Mouse (Mus musculus): Measurements from ENCODE around the gene Olfm2. TPM values are rescaled to one million over a fixed set of nuclear protein-coding genes. Genes with fewer than 3 reads are reported as not detected.

Olfm2 gene
- polyA plus RNA-seq, 1 experiment from 2014 or later, result 75.0 TPM

DNA sequence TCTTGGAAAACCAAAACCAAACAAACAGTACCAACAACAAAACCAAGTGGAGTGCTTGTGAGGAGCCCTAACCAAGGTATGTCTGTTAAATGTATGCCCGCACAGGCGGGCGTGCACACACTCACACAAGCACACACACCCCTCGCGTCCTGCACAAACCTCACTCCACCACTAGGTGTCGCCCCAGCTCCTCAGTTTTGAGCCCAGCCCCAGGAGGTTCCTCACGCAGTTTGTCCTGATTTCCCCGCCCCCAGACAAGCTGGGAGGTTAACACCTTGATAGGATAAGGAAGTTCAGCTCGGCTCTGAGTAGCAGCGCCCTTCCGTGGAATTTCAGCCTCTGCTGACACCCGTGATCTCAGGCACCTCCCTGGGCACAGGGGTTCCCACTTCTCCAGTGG lies 5.7 kb downstream of the Olfm2 start:
- no peaks in the 10 kb centered on the region for H3K36me3 ChIP-seq
- 2% methylated on average over 12 of the region's 12 CpGs for WGBS
- no peaks in the 10 kb centered on the region for H3K9me3 ChIP-seq (replicated peaks)
- H3K4me2 ChIP-seq (replicated peaks), result 0 out of 2 replicates have a peak overlapping the region, but pooled peaks have one; percentile 17
- H3K9ac ChIP-seq, result no peak overlapping the region
- peaks cover 13% of the 10 kb centered on the region for H3K4me1 ChIP-seq
- peaks cover 34% of the 10 kb centered on the region for H3K27me3 ChIP-seq
- H3K27ac ChIP-seq, result no peak overlapping the region
- ATAC-seq (ENCODE audit: low FRiP score), result peak; percentile 51; the same call in 1 of the 2 replicates
- no peak overlapping the region for H3K4me3 ChIP-seq

- Histone ChIP-seq H3K36me3 (no peaks in the 10 kb centered on the region), H3K27ac (no peak overlapping the region), H3K4me2 (replicated peaks) (no peak overlapping the region), H3K9me3 (replicated peaks) (no peaks in the 10 kb centered on the region), H3K27me3 (peaks cover 15% of the 10 kb centered on the region), H3K9ac (no peak overlapping the region), H3K4me3 (no peak overlapping the region), H3K4me1 (peaks cover 4% of the 10 kb centered on the region; the same call in 1 of the 2 replicates)
- ATAC-seq (ENCODE audit: low FRiP score), result no peak
- WGBS, result 47% methylated on average over 8 of the region's 8 CpGs
Observed at GRCm38 (mm10) chr9:20738251-20738999, 7.7 kb downstream of the Olfm2 start.

DNA sequence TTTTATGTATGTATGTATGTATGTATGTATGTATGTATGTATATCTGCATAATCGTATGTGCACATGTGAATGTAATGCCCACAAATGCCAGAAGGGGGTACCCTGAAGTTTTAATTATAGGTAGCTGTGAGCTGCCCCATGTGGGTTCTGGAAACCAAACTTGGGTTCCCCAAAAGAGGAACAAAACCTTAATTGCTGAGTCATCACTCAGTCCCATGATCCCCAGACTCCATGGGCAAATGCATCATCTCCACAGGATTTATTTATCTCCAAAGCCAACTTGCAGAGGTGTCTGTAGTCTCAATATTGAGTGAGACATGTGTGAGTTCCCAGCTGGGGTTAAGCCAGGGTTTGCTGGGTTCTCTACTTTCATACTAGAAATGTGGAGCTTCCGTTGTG lies 8.9 kb downstream of the Olfm2 start:
- ATAC-seq (ENCODE audit: low FRiP score), result no peak
- 93% methylated on average over 2 of the region's 2 CpGs for WGBS
- no peak overlapping the region for H3K27ac ChIP-seq
- H3K4me3 ChIP-seq, result no peak overlapping the region
- no peak overlapping the region for H3K4me2 ChIP-seq (replicated peaks)
- H3K9ac ChIP-seq, result no peak overlapping the region
- no peaks in the 10 kb centered on the region for H3K9me3 ChIP-seq (replicated peaks)
- no peaks in the 10 kb centered on the region for H3K36me3 ChIP-seq
- H3K27me3 ChIP-seq, result peaks cover 10% of the 10 kb centered on the region
- H3K4me1 ChIP-seq, result peaks cover 4% of the 10 kb centered on the region; the same call in 1 of the 2 replicates

DNA sequence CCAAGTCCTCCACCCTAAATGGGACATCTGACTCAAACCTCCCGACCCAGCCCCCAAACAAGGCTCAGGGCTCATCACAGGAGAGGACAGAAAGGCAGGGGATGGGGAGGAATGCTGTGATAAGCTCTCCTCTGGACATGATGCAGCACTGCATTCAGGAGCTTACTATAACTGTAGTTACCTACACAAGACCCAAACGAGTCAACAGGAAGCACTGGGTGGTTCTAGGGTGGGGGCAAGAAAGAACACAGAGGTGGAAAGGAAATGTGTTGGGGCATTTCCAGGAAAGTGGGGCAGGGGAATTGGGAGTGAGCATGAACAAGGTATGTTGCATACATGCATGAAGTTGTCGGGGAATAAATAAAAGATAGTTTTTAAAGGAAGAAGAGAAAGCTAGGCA lies 11.5 kb downstream of the Olfm2 start:
- Histone ChIP-seq H3K27me3 (peaks cover 12% of the 10 kb centered on the region), H3K4me2 (replicated peaks) (no peak overlapping the region), H3K36me3 (no peaks in the 10 kb centered on the region), H3K4me1 (no peaks in the 10 kb centered on the region), H3K4me3 (no peak overlapping the region), H3K9ac (no peak overlapping the region), H3K9me3 (replicated peaks) (no peaks in the 10 kb centered on the region), H3K27ac (no peak overlapping the region)
- 68% methylated on average over 3 of the region's 3 CpGs for WGBS
- no peak for ATAC-seq (ENCODE audit: low FRiP score)

- H3K4me3 ChIP-seq, result no peak overlapping the region
- H3K27ac ChIP-seq, result no peak overlapping the region
- H3K4me1 ChIP-seq, result peaks cover 9% of the 10 kb centered on the region
- no peak overlapping the region for H3K9ac ChIP-seq
- H3K9me3 ChIP-seq (replicated peaks), result no peaks in the 10 kb centered on the region
- 72% methylated on average over 4 of the region's 4 CpGs for WGBS
- H3K4me2 ChIP-seq (replicated peaks), result no peak overlapping the region
- H3K36me3 ChIP-seq, result no peaks in the 10 kb centered on the region
- no peak for ATAC-seq (ENCODE audit: low FRiP score)
- H3K27me3 ChIP-seq, result peaks cover 31% of the 10 kb centered on the region
Observed at GRCm38 (mm10) chr9:20731797-20732196, 14.4 kb downstream of the Olfm2 start.

DNA sequence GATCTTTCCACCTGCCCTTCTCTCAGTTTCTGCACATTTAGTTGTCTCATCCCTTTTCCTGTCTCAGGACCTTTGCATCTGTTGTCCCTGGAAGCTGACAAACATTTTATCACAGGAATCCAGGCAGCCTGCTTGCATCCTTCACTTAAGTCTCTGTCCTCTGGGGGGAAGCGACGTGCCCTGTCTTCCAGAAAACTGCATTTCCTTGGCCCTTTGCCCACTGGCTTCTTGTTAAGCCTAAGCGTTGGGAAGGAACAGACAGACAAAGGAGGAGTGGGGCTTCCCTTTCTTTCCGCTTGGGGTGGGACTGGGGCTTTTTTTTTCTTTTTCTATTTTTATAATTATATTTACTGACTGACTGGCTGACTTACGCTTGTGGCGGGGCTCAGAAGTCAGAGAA lies 16.7 kb downstream of the Olfm2 start:
- Histone ChIP-seq H3K9ac (no peak overlapping the region), H3K4me2 (replicated peaks) (no peak overlapping the region), H3K27ac (no peak overlapping the region), H3K36me3 (no peaks in the 10 kb centered on the region), H3K4me3 (no peak overlapping the region), H3K9me3 (replicated peaks) (no peaks in the 10 kb centered on the region), H3K4me1 (peaks cover 28% of the 10 kb centered on the region), H3K27me3 (peaks cover 47% of the 10 kb centered on the region)
- 66% methylated on average over 6 of the region's 6 CpGs for WGBS
- no peak for ATAC-seq (ENCODE audit: low FRiP score)

DNA sequence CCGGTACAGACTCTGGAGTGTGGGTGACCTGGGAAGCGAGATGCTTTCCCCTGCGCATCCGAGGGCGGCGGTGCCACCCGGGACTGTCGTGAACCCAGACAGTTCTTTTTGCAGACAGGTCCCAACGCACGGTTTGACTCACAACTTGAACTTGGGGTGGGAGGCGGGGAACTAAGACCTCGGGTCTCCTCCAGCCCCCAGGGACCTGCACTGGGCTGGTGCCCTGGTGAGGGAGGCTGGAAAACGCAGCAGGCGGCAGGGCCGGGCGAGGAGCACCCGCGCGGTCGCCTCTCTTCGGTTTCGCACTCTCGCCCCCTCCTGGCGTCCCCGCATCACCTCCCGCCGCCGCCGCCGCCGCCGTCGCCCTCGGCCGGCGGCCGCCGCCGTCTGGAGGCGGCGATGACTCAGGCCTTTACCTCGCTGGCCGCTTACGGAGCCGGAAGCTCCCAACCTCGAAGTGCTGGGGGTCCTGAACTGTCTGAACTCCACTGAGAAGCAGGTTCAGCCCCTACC lies 18.5 kb downstream of the Olfm2 start:
- H3K36me3 ChIP-seq, result no peaks in the 10 kb centered on the region
- peaks cover 28% of the 10 kb centered on the region for H3K4me1 ChIP-seq
- peaks cover 47% of the 10 kb centered on the region for H3K27me3 ChIP-seq
- peak overlapping the region; percentile 44; the same call in 1 of the 2 replicates for H3K27ac ChIP-seq
- peak overlapping the region; percentile 56 for H3K4me3 ChIP-seq
- under 1% methylated on average over 39 of the region's 46 CpGs for WGBS
- peak overlapping the region; percentile 71 for H3K9ac ChIP-seq
- peak; percentile 72 for ATAC-seq (ENCODE audit: low FRiP score)
- H3K9me3 ChIP-seq (replicated peaks), result no peaks in the 10 kb centered on the region
- peak overlapping the region; percentile 97 for H3K4me2 ChIP-seq (replicated peaks)

DNA sequence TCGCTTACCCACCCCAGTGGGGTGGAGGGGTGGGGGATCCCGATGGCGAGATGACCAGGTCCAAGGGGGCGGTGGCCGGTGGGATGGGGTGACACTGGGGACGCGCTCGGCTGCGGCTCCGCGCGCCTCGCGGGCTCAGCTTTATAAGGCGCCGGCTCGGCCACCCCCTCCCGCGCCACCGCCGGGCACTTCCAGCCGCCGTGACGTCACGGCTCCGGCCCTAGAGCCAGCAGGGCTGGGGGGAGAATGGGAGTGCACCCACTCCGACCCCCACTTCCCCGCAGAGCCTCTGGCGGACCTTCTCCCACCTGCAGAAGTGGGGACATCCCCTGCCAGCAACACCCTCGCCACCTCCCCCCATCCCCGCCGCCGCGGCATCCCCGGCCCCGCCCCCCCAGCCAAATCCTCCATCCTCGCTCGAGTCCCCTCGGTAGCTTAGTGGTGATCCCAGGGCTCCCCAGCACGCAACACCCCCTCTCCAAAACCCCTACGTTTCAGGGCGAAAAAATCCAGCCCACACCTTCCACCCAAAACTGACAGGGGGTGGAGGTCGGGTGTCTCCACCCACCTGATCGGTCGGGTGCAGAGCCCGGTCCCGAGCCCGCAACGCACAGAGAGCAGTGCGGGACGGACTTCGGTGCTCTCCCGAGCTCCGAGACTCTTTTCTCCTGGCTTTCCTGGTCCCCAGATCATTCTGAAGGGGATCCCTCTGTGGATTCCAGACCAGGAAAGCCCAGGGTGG lies 19.1 kb downstream of the Olfm2 start:
- peak; percentile 59 for ATAC-seq (ENCODE audit: low FRiP score)
- H3K27ac ChIP-seq, result peak overlapping the region; percentile 44; the same call in 1 of the 2 replicates
- under 1% methylated on average over 51 of the region's 54 CpGs for WGBS

DNA sequence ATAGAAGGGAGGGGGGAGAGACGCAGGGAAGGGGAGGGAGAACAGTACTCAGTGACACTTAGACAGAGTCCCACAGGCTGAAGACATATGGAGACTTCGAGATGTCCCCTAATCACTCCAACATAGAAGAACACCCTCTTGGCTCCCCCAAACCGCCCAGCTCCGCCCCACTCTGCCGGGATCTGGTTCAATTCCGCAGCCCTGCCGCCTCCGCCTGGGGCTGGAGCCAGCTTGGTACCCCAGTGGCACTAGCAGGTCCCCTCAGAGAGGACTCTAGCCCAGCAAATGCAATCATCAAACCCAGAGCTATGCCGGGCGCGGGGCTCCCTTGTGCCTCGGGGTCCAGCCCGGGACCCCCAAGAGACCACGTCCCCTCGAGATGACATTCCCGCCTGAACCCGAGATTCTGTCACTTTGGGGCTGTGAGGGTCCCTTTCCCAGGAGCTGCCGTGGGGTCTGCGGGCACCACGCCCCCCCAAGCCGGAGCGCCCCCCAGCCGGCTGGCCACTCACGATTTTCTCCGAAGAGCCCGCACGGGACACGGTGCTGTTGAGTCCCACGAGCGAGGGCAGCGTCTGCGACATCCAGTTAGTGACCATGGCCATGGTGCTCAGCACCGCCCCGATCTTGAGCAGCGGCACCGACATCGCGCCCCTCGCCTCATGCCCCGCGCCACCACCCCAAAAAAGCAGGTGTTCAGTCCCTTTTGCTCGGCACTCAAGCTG lies 19.9 kb downstream of the Olfm2 start:
- Histone ChIP-seq H3K4me1 (peaks cover 37% of the 10 kb centered on the region), H3K36me3 (no peaks in the 10 kb centered on the region), H3K27me3 (peaks cover 47% of the 10 kb centered on the region), H3K4me2 (replicated peaks) (peak overlapping the region; percentile 97), H3K27ac (no peak overlapping the region), H3K4me3 (peak overlapping the region; percentile 56), H3K9me3 (replicated peaks) (no peaks in the 10 kb centered on the region), H3K9ac (peak overlapping the region; percentile 71)
- peak; percentile 35 for ATAC-seq (ENCODE audit: low FRiP score)
- WGBS, result 1% methylated on average over 42 of the region's 42 CpGs

More for the DNA sequence above, 19.1 kb downstream of the Olfm2 start:
- Histone ChIP-seq H3K36me3 (no peaks in the 10 kb centered on the region), H3K27me3 (peaks cover 47% of the 10 kb centered on the region), H3K4me2 (replicated peaks) (peak overlapping the region; percentile 97), H3K4me3 (peak overlapping the region; percentile 56), H3K4me1 (peaks cover 29% of the 10 kb centered on the region), H3K9me3 (replicated peaks) (no peaks in the 10 kb centered on the region), H3K9ac (peak overlapping the region; percentile 71)

DNA sequence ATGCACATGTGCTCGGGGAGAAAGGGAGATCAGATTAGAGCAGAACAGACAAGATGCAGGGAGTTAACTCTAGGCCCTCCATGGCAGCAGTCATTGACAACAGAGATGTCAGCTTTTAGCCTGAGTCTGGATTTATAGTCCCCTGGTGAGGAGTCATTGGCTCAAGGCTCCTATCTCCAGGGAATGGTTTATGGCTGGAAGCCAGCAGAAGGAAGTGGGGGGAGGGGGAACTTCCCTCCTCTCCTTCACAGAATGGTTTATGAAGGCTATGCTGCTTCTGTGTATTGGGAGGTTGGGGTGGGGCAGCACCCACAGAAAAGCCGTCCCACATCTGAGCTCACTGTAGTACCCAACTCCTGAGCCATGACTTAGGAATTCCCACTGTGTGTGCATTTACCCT lies 24.6 kb downstream of the Olfm2 start:
- H3K4me3 ChIP-seq, result no peak overlapping the region
- peaks cover 31% of the 10 kb centered on the region for H3K4me1 ChIP-seq
- peak; percentile 54 for ATAC-seq (ENCODE audit: low FRiP score)
- WGBS, result 63% methylated on average over 2 of the region's 2 CpGs
- no peaks in the 10 kb centered on the region for H3K9me3 ChIP-seq (replicated peaks)
- H3K9ac ChIP-seq, result no peak overlapping the region
- peaks cover 14% of the 10 kb centered on the region for H3K27me3 ChIP-seq
- H3K4me2 ChIP-seq (replicated peaks), result no peak overlapping the region
- 0 out of 2 replicates have a peak, but pooled peaks cover 3% of the 10 kb centered on the region for H3K36me3 ChIP-seq
- H3K27ac ChIP-seq, result peak overlapping the region; percentile 17; the same call in 1 of the 2 replicates

- no peak for ATAC-seq (ENCODE audit: low FRiP score)
- no peak overlapping the region for H3K4me2 ChIP-seq (replicated peaks)
- H3K36me3 ChIP-seq, result 0 out of 2 replicates have a peak, but pooled peaks cover 2% of the 10 kb centered on the region
- H3K27me3 ChIP-seq, result no peaks in the 10 kb centered on the region
- no peak overlapping the region for H3K4me3 ChIP-seq
- H3K27ac ChIP-seq, result no peak overlapping the region
- WGBS, result 72% methylated on average over 7 of the region's 7 CpGs
- H3K9ac ChIP-seq, result no peak overlapping the region
- H3K4me1 ChIP-seq, result peaks cover 19% of the 10 kb centered on the region
- H3K9me3 ChIP-seq (replicated peaks), result no peaks in the 10 kb centered on the region
Observed at GRCm38 (mm10) chr9:20715332-20715731, 30.8 kb downstream of the Olfm2 start.

Measured in hindbrain, embryonic 12.5 days (tissue).